In genomic region chr14:20733952-20734774, GRCm38 (mm10) we compare ENCODE assay signal across 8 mouse cellular contexts. TPM values are rescaled to one million over a fixed set of nuclear protein-coding genes. Genes with fewer than 3 reads are reported as not detected.
A peak's percentile ranks its signal among the peaks of the same experiment; 100 is the strongest.
DNase-seq lines count a peak whose midpoint lies in the region; ATAC-seq and TF ChIP-seq lines count a peak whose summit lies in the region.

Gene Ndst2, minus strand, starts transcription at chr14:20734562.

- H3K4me1 ChIP-seq in heart, embryonic 12.5 days (replicated peaks): peaks cover 47% of the 10 kb centered on the region
- H3K4me1 ChIP-seq in kidney, postnatal 0 days (replicated peaks; ENCODE audit: insufficient read depth, low read length): no peaks in the 10 kb centered on the region; the same call in 1 of the 2 replicates
- peaks cover 33% of the 10 kb centered on the region for H3K4me1 ChIP-seq in liver, embryonic 11.5 days (replicated peaks; ENCODE audit: control insufficient read depth, insufficient read depth, low read length)
- peaks cover 11% of the 10 kb centered on the region; the same call in 1 of the 2 replicates for H3K4me1 ChIP-seq in stomach, embryonic 14.5 days (ENCODE audit: control insufficient read depth, insufficient read depth, low read length)

- peak; percentile 89 for ATAC-seq in erythroid progenitor cell, adult 5-6 weeks (replicated peaks; ENCODE audit: low FRiP score, poor library complexity, severe bottlenecking)
- ATAC-seq in heart, embryonic 12.5 days (ENCODE audit: insufficient number of reproducible peaks, low FRiP score): peak; percentile 98
- ATAC-seq in kidney, postnatal 0 days (replicated peaks; ENCODE audit: low FRiP score, low read depth): peak; percentile 97
- peak; percentile 94 for ATAC-seq in liver, embryonic 11.5 days (replicated peaks; ENCODE audit: low FRiP score)
- ATAC-seq in stomach, embryonic 14.5 days (ENCODE audit: insufficient number of reproducible peaks, insufficient read depth, low FRiP score, low read depth): peak; percentile 98

- peak within 1 kb of the TSS; percentile 90 for H3K9ac ChIP-seq in heart, embryonic 12.5 days
- H3K9ac ChIP-seq in kidney, postnatal 0 days (ENCODE audit: low read depth, low read length): peak within 1 kb of the TSS; percentile 96
- peak within 1 kb of the TSS; percentile 97 for H3K9ac ChIP-seq in liver, embryonic 11.5 days (ENCODE audit: low read depth, low read length)
- peak within 1 kb of the TSS; percentile 88 for H3K9ac ChIP-seq in stomach, embryonic 14.5 days (replicated peaks; ENCODE audit: low read depth, low read length)

- under 1% methylated on average over 72 of the region's 81 CpGs for WGBS in heart, embryonic 12.5 days
- under 1% methylated on average over 70 of the region's 81 CpGs for WGBS in kidney, postnatal 0 days
- under 1% methylated on average over 80 of the region's 81 CpGs for WGBS in liver, embryonic 11.5 days
- WGBS in stomach, embryonic 14.5 days: under 1% methylated on average over 74 of the region's 81 CpGs

- H3K36me3 ChIP-seq in C2C12 (ENCODE audit: control insufficient read depth, insufficient read depth): peaks cover 52% of the 10 kb centered on the region
- H3K36me3 ChIP-seq in heart, embryonic 12.5 days: peaks cover 66% of the 10 kb centered on the region
- H3K36me3 ChIP-seq in kidney, postnatal 0 days (ENCODE audit: insufficient read depth, low read length): peaks cover 28% of the 10 kb centered on the region
- peaks cover 20% of the 10 kb centered on the region for H3K36me3 ChIP-seq in liver, embryonic 11.5 days (ENCODE audit: control insufficient read depth, insufficient read depth, low read length)
- peaks cover 29% of the 10 kb centered on the region for H3K36me3 ChIP-seq in stomach, embryonic 14.5 days (ENCODE audit: control insufficient read depth, insufficient read depth, low read length)

- H3K9me3 ChIP-seq in heart, embryonic 12.5 days (replicated peaks): no peaks in the 10 kb centered on the region
- H3K9me3 ChIP-seq in kidney, postnatal 0 days (replicated peaks; ENCODE audit: low read length): no peaks in the 10 kb centered on the region
- H3K9me3 ChIP-seq in liver, embryonic 11.5 days (ENCODE audit: control insufficient read depth, low read length): no peaks in the 10 kb centered on the region
- H3K9me3 ChIP-seq in stomach, embryonic 14.5 days (ENCODE audit: control insufficient read depth, low read depth, low read length): no peaks in the 10 kb centered on the region

- peak within 1 kb of the TSS; percentile 78 for H3ac ChIP-seq in C2C12 (ENCODE audit: control insufficient read depth, insufficient read length, low read depth)

- peaks cover 4% of the 10 kb centered on the region for H3K79me3 ChIP-seq in C2C12 (ENCODE audit: low read depth)

- peak within 1 kb of the TSS; percentile 90 for H3K27ac ChIP-seq in heart, embryonic 12.5 days (ENCODE audit: poor library complexity, severe bottlenecking)
- H3K27ac ChIP-seq in kidney, postnatal 0 days: peak within 1 kb of the TSS; percentile 95
- H3K27ac ChIP-seq in liver, embryonic 11.5 days (ENCODE audit: low read depth, low read length): peak within 1 kb of the TSS; percentile 97
- peak within 1 kb of the TSS; percentile 89 for H3K27ac ChIP-seq in stomach, embryonic 14.5 days (ENCODE audit: low read length)

- H3K27me3 ChIP-seq in C2C12 (ENCODE audit: control insufficient read depth, insufficient read depth, insufficient read length): no peaks in the 10 kb centered on the region
- no peaks in the 10 kb centered on the region for H3K27me3 ChIP-seq in heart, embryonic 12.5 days (replicated peaks)
- no peaks in the 10 kb centered on the region for H3K27me3 ChIP-seq in kidney, postnatal 0 days (ENCODE audit: insufficient read depth, low read length)
- H3K27me3 ChIP-seq in liver, embryonic 11.5 days (replicated peaks; ENCODE audit: control insufficient read depth, insufficient read depth, low read length): no peaks in the 10 kb centered on the region
- no peaks in the 10 kb centered on the region for H3K27me3 ChIP-seq in stomach, embryonic 14.5 days (ENCODE audit: control insufficient read depth, insufficient read depth, low read length)

- peak within 1 kb of the TSS; percentile 86 for H3K4me3 ChIP-seq in C2C12 (ENCODE audit: insufficient read depth, poor library complexity, severe bottlenecking)
- peak within 1 kb of the TSS; percentile 76 for H3K4me3 ChIP-seq in heart, embryonic 12.5 days
- H3K4me3 ChIP-seq in kidney, postnatal 0 days (replicated peaks; ENCODE audit: low read depth, low read length): peak within 1 kb of the TSS; percentile 87
- H3K4me3 ChIP-seq in liver, embryonic 11.5 days (ENCODE audit: low read depth, low read length): peak within 1 kb of the TSS; percentile 95
- H3K4me3 ChIP-seq in stomach, embryonic 14.5 days (ENCODE audit: low read depth, low read length): peak within 1 kb of the TSS; percentile 80

- peak; percentile 66 for DNase-seq in brain, embryonic 18.5 days (ENCODE audit: low read depth, low spot score)
- DNase-seq in kidney, postnatal 0 days (ENCODE audit: low spot score): peak; percentile 96
- DNase-seq in liver, embryonic 11.5 days (ENCODE audit: low spot score): peak; percentile 93
- DNase-seq in naive thymus-derived CD4-positive, alpha-beta T cell, adult 2 months (ENCODE audit: low read depth): peak; percentile 91

- TF ChIP-seq CTCF in C2C12 (IDR thresholded peaks at IDR 0.05; ENCODE audit: control insufficient read depth, insufficient read depth, insufficient read length): no peak
- TF ChIP-seq CTCF in kidney, postnatal 0 days (IDR thresholded peaks at IDR 0.05; ENCODE audit: low read depth): peak; percentile 9; the same call in 1 of the 2 replicates

- peak within 1 kb of the TSS; percentile 86 for H3K4me2 ChIP-seq in heart, embryonic 12.5 days
- H3K4me2 ChIP-seq in kidney, postnatal 0 days (ENCODE audit: low read length): peak within 1 kb of the TSS; percentile 88
- H3K4me2 ChIP-seq in liver, embryonic 11.5 days: peak within 1 kb of the TSS; percentile 96
- H3K4me2 ChIP-seq in stomach, embryonic 14.5 days (replicated peaks; ENCODE audit: low read depth, low read length): peak within 1 kb of the TSS; percentile 74

- H3K79me2 ChIP-seq in C2C12 (ENCODE audit: control insufficient read depth, insufficient read depth): peaks cover 14% of the 10 kb centered on the region

TF ChIP-seq in C2C12, 6 proteins besides CTCF, POLR2A, EP300 and RAD21:
- TF ChIP-seq MAX (IDR thresholded peaks at IDR 0.05) (peak; percentile 17), CEBPB (IDR thresholded peaks at IDR 0.05; ENCODE audit: low read depth) (no peak), MYOG (IDR thresholded peaks at IDR 0.05; ENCODE audit: control insufficient read depth, extremely low read depth, insufficient read length) (no peak)

RNA-seq across cellular contexts. Expression of gene Ndst2, which starts in this region (rescaled TPM):
- polyA plus RNA-seq in C2C12 (2012; fragmentation: generic; extraction: Trizol): 13.5 TPM
- 81.8 and 146 TPM in 2 replicates for total RNA-seq in erythroid progenitor cell, adult 5-6 weeks (2015; ENCODE audit: low replicate concordance)
- 27.3 and 33.1 TPM in 2 replicates for total RNA-seq in erythroid progenitor cell, adult 5-6 weeks (2017; ENCODE audit: low replicate concordance)
- polyA plus RNA-seq in heart, embryonic 12.5 days (2016; fragmentation: Nextera tagmentation; extraction: Ambion mirVana): 17.9 and 18.8 TPM in 2 replicates
- 18.2 and 19.3 TPM in 2 replicates for polyA plus RNA-seq in kidney, postnatal 0 days (2015; fragmentation: Nextera tagmentation; extraction: Ambion mirVana)
- 32.6 and 34.5 TPM in 2 replicates for polyA plus RNA-seq in liver, embryonic 11.5 days (2014; fragmentation: Nextera tagmentation; extraction: Ambion mirVana)
- 28.1 and 31.1 TPM in 2 replicates for polyA plus RNA-seq in stomach, embryonic 14.5 days (2014; fragmentation: Nextera tagmentation; extraction: Ambion mirVana)

Comparison
In these comparisons a context has a peak if more than half of its experiments do, and no peak if none do; other contexts are left out.
1. Peak in every context shown above with its lines: DNase-seq, ATAC-seq, H3K4me3 ChIP-seq and H3K27ac ChIP-seq.